Mouse (Mus musculus) T-helper 17 cell (primary cell): ENCODE measurements at regions not wholly inside any gene's neighbourhood (a gene's known extent, or its start where the extent isn't known, plus 50 kb on each side); places are given as distances from the start of the nearest gene placed in this dataset.

Source experiments
- in situ Hi-C, 2 experiments: fragments of 300-600 bp; cut with MboI, MseI; formaldehyde crosslinking; loops; 1 replicate in 1 of 2; 2 replicates in 1 of 2; pipeline ENCODE4 v1.15.1; 2025; ENCODE audit warnings: high pct_unique_total_duplicates in 2 of 2

DNA sequence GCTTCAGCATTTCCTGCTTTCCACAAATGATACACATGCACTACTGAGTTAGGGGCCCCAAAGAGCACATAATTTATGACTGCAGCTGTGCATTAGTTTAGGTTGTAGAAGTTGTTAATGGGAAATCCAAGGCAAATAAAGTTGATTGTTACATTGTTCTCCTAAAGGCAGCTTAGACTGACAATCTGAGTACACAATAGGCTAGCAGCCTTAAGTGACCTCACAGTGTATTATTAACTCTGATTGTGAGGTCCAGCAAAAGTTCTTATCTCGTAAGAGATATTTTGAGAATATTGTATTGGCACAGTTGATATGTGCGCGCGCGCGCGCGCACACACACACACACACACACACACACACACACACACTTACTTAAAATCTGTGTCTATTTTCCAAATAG is 70.5 kb upstream of the Yae1d1 start:
- in situ Hi-C loops = no loop called here

- in situ Hi-C loops = no loop called here
These were observed 67.1 kb upstream of the Yae1d1 start for GRCm38 (mm10) chr13:18060265-18060664.

GRCm38 (mm10) chr13:18057231-18057912 is 64.2 kb upstream of the Yae1d1 start:
- in situ Hi-C loops = loop anchor here (5.0 to 10.0 kb wide), 3 partner anchors 750 to 1057 kb away; no protein-coding TSS in a partner anchor

GRCm38 (mm10) chr13:18056816-18057215 is 63.7 kb upstream of the Yae1d1 start:
- in situ Hi-C loops = loop anchor here (5.0 to 10.0 kb wide), 3 partner anchors 750 to 1058 kb away; no protein-coding TSS in a partner anchor

DNA sequence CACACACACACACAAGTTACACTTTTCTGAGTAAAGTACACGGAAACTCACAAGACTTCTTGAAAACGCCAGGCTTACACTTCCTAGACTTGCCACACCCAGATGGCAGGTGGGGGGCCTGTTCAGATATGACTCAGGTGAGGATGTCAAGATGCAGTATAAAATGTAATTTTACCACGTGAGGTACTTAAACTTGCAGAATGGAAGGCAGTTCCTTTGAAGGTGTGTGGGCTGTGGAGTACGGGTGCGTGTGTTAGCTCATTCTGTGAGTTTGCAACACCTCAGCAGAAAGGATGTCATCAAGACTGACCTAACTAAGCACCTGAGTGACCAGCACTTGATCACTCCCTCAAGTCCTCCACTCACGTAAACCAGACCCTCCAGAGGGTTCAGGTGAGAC is 50.0 kb upstream of the Yae1d1 start:
- in situ Hi-C loops = no loop called here
